Mouse (Mus musculus): ENCODE measurements around the gene B3gat3. TPM values are rescaled to one million over a fixed set of nuclear protein-coding genes. Genes with fewer than 3 reads are reported as not detected.
A peak's percentile ranks its signal among the peaks of the same experiment; 100 is the strongest.
"Not testable (repeated sequence)": the region's sequence is repeated elsewhere in the genome, so short reads cannot be mapped to it uniquely, and the experiment has no call there.

B3gat3 gene
- polyA plus RNA-seq, 1 experiment from 2014 or later: 33.3 TPM

DNA sequence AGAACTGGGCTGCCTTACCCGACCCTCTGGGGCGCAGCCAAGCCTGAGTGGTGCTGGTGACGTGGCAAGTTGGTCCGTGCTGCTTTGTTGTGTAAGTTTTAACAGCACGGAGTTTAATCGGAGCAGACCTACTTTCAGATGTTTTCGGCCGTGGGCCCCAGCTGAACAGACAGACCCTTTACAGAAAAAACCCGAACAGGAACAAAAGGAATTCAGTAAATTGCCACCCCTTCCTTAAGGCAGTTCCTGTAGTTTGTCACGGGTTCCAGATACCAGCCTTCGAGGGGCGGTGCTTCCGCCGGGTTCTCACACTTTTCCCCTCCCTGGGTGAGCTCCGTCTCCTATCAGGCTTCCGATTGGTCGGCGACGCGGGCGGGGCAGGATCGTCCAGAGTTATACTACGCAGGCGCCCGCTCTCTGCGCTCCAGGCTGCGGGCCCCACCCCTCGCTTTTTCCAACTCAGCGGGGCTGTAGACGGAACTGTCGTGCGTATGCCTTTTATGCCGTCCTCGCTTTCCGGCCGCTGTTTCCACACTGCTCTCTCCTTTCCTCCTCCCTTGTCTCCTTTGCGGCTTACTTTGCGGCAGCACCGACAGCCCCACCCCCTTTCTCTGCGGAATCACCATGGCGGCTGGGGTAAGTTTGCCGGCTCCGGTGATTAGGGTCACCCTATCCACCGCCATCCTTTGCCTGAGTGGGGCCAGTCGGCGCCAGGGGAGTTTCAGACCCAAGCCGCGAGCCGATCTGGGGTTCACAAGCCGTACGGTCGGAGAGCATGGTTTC is 46.6 kb downstream of the B3gat3 start, which contains the start of gene Eef1g:
Gene Eef1g (plus strand): TSS at position 452 of the 783 bp plus-strand sequence.
- peak within 1 kb of the TSS; percentile 73 for H3K4me2 ChIP-seq
- peaks cover 62% of the 10 kb centered on the region for H3K36me3 ChIP-seq
- peak within 1 kb of the TSS; percentile 73 for H3K9ac ChIP-seq
- H3K27me3 ChIP-seq: no peaks in the 10 kb centered on the region
- H3K9me3 ChIP-seq (replicated peaks): no peaks in the 10 kb centered on the region
- H3K4me3 ChIP-seq: peak within 1 kb of the TSS; percentile 80
- H3K4me1 ChIP-seq (replicated peaks): peaks cover 24% of the 10 kb centered on the region
- ATAC-seq (replicated peaks; ENCODE audit: insufficient number of reproducible peaks, insufficient read depth, low FRiP score, low read depth): peak; percentile 100
- peak within 1 kb of the TSS; percentile 91 for H3K27ac ChIP-seq
- under 1% methylated on average over 52 of the region's 52 CpGs for whole genome bisulfite sequencing

DNA sequence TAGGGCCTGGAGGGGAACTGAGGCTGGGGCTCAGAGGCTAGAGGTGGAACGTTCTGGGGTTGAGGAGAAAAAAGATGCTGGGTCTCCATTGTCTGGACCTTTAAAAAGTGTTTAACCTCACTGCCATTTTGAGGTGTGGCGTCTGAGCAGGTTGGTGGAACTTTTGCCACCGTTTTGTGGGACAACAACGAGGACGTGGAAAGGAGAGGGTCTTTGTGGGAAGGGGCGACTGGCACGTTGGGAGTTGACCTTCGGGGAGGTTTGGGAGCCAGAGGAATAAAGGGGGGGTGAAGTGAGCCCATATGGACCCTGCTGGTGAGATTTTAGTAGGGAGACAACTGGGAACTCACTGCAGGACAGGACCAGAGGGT is 47.2 kb downstream of the B3gat3 start:
- Histone ChIP-seq H3K27ac (peak overlapping the region; percentile 82), H3K9me3 (replicated peaks) (no peaks in the 10 kb centered on the region), H3K9ac (peak overlapping the region; percentile 73), H3K27me3 (no peaks in the 10 kb centered on the region), H3K4me1 (replicated peaks) (peaks cover 24% of the 10 kb centered on the region), H3K4me2 (peak overlapping the region; percentile 73), H3K36me3 (peaks cover 64% of the 10 kb centered on the region), H3K4me3 (peak overlapping the region; percentile 80)
- no peak for ATAC-seq (replicated peaks; ENCODE audit: insufficient number of reproducible peaks, insufficient read depth, low FRiP score, low read depth)
- WGBS: under 1% methylated on average over 8 of the region's 8 CpGs

GRCm38 (mm10) chr19:8967893-8968292 is 47.7 kb downstream of the B3gat3 start:
- Histone ChIP-seq H3K27ac (peak overlapping the region; percentile 82), H3K9me3 (replicated peaks) (no peaks in the 10 kb centered on the region), H3K27me3 (no peaks in the 10 kb centered on the region), H3K9ac (peak overlapping the region; percentile 73), H3K4me3 (peak overlapping the region; percentile 80), H3K4me1 (replicated peaks) (peaks cover 24% of the 10 kb centered on the region), H3K4me2 (peak overlapping the region; percentile 73), H3K36me3 (peaks cover 63% of the 10 kb centered on the region)
- no peak for ATAC-seq (replicated peaks; ENCODE audit: insufficient number of reproducible peaks, insufficient read depth, low FRiP score, low read depth)
- under 1% methylated on average over 9 of the region's 9 CpGs for WGBS

- H3K36me3 ChIP-seq: peaks cover 87% of the 10 kb centered on the region
- not testable (repeated sequence) for H3K9me3 ChIP-seq (replicated peaks); ATAC-seq (replicated peaks; ENCODE audit: insufficient number of reproducible peaks, insufficient read depth, low FRiP score, low read depth); H3K4me3 ChIP-seq; H3K27ac ChIP-seq; H3K9ac ChIP-seq; H3K4me2 ChIP-seq; H3K27me3 ChIP-seq
- H3K4me1 ChIP-seq (replicated peaks): peaks cover 22% of the 10 kb centered on the region
- WGBS: 87% methylated on average over 8 of the region's 8 CpGs
Measured at GRCm38 (mm10) chr19:8972491-8972890, 52.3 kb downstream of the B3gat3 start.

DNA sequence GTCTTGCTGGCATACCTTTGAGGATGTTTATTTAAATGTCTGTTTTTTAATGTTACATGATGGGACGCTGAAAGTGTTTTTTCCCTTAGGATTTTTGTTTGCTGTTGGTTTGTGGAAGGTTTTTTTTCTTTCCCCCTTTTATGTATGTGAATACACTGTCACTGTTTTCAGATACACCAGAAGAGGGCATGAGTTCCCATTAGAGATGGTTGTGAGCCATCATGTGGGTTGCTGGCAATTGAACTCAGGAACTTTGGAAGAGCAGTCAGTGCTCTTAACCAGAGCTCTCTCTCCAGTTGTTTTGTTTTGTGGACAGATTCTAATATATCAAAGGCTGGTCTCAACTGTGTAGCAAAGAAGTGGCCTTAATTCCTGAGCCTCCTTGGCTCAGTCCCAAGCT is 54.5 kb downstream of the B3gat3 start:
- Histone ChIP-seq H3K4me3 (no peak overlapping the region), H3K27me3 (no peaks in the 10 kb centered on the region), H3K9me3 (replicated peaks) (no peaks in the 10 kb centered on the region), H3K4me2 (no peak overlapping the region), H3K27ac (no peak overlapping the region), H3K9ac (no peak overlapping the region), H3K4me1 (replicated peaks) (0 out of 2 replicates have a peak, but pooled peaks cover 7% of the 10 kb centered on the region), H3K36me3 (peaks cover 96% of the 10 kb centered on the region)
- no peak for ATAC-seq (replicated peaks; ENCODE audit: insufficient number of reproducible peaks, insufficient read depth, low FRiP score, low read depth)
- 91% methylated on average over 1 of the region's 1 CpGs for WGBS

DNA sequence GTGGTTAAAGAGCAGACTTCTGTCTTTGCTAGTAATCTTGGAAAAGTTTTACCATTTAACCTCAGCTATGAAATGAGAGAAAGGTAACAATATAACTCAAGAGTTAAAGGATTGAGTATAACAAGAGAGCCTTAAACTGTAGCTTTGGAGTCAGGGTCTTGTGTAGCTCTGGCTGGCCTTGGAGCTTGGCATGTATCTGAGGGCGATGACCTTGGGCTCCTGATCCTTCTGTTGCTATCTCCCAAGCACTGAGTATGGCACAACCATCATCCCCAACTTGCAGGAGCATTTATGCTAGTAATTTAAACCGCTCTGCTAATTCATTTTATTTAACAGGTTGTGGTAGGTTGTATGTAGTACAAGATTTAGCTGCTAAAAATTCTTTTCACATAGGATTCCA is 55.3 kb downstream of the B3gat3 start:
- Histone ChIP-seq H3K36me3 (peaks cover 96% of the 10 kb centered on the region), H3K27me3 (no peaks in the 10 kb centered on the region), H3K4me1 (replicated peaks) (peaks cover 10% of the 10 kb centered on the region), H3K27ac (no peak overlapping the region), H3K4me3 (no peak overlapping the region), H3K9me3 (replicated peaks) (no peaks in the 10 kb centered on the region), H3K9ac (no peak overlapping the region), H3K4me2 (no peak overlapping the region)
- ATAC-seq (replicated peaks; ENCODE audit: insufficient number of reproducible peaks, insufficient read depth, low FRiP score, low read depth): no peak
- WGBS: 84% methylated on average over 2 of the region's 2 CpGs

DNA sequence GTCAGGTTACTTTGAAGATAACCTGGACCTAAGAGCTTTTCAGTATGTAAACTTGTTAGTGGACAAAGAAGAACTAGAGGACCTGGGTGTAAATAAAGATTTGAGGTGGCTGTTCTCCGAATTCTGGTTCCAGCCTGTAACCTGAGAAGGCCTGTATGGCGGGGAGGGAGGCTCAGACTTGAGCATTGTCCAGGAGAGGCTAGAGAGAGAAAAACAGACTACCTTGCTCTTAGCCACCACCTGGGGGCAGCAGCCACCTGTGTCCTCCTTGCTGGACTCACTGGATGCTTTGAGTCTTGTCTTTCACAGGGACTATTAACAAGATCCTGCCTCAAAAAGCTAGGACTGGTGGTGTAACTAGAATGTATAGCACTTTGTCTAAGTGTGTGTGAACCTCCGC is 56.4 kb downstream of the B3gat3 start:
- no peak overlapping the region for H3K9ac ChIP-seq
- ATAC-seq (replicated peaks; ENCODE audit: insufficient number of reproducible peaks, insufficient read depth, low FRiP score, low read depth): peak; percentile 76; the same call in 1 of the 2 replicates
- peaks cover 87% of the 10 kb centered on the region for H3K36me3 ChIP-seq
- H3K4me2 ChIP-seq: no peak overlapping the region
- 33% methylated on average over 3 of the region's 3 CpGs for WGBS
- no peaks in the 10 kb centered on the region for H3K9me3 ChIP-seq (replicated peaks)
- no peaks in the 10 kb centered on the region for H3K27me3 ChIP-seq
- no peak overlapping the region for H3K4me3 ChIP-seq
- peak overlapping the region; percentile 11; the same call in 1 of the 2 replicates for H3K27ac ChIP-seq
- peaks cover 20% of the 10 kb centered on the region for H3K4me1 ChIP-seq (replicated peaks)

Small RNA genes within 50 kb of the gene (microRNA-seq; reads per million reads assigned to microRNA genes)
- not detected for gene Mir5136

Other genes starting within 250 kb of the B3gat3 start
- gene Slc3a2, start 197.0 kb upstream of the B3gat3 start, polyA plus RNA-seq (2015; fragmentation: Nextera tagmentation; extraction: Ambion mirVana): 59.4 and 71.5 TPM in 2 replicates
- 42.8 and 59.3 TPM in 2 replicates for gene Wdr74, start 184.5 kb upstream of the B3gat3 start, polyA plus RNA-seq (2015; fragmentation: Nextera tagmentation; extraction: Ambion mirVana)
- gene 1700092M07Rik, start 179.7 kb upstream of the B3gat3 start, polyA plus RNA-seq (2015; fragmentation: Nextera tagmentation; extraction: Ambion mirVana): 0.69 and 1.9 TPM in 2 replicates
- 81.0 and 92.0 TPM in 2 replicates for gene Stx5a, start 179.0 kb upstream of the B3gat3 start, polyA plus RNA-seq (2015; fragmentation: Nextera tagmentation; extraction: Ambion mirVana)
- 100 and 132 TPM in 2 replicates for gene Nxf1, start 163.3 kb upstream of the B3gat3 start, polyA plus RNA-seq (2015; fragmentation: Nextera tagmentation; extraction: Ambion mirVana)
- gene Tmem223, start 149.4 kb upstream of the B3gat3 start, polyA plus RNA-seq (2015; fragmentation: Nextera tagmentation; extraction: Ambion mirVana): 154 and 157 TPM in 2 replicates
- 47.6 and 60.3 TPM in 2 replicates for gene Tmem179b, start 145.9 kb upstream of the B3gat3 start, polyA plus RNA-seq (2015; fragmentation: Nextera tagmentation; extraction: Ambion mirVana)
- gene Taf6l, start 134.0 kb upstream of the B3gat3 start, polyA plus RNA-seq (2015; fragmentation: Nextera tagmentation; extraction: Ambion mirVana): 15.4 and 18.8 TPM in 2 replicates
- 118 and 126 TPM in 2 replicates for gene Polr2g, start 121.8 kb upstream of the B3gat3 start, polyA plus RNA-seq (2015; fragmentation: Nextera tagmentation; extraction: Ambion mirVana)
- 3.5 and 3.8 TPM in 2 replicates for gene Zbtb3, start 117.8 kb upstream of the B3gat3 start, polyA plus RNA-seq (2015; fragmentation: Nextera tagmentation; extraction: Ambion mirVana)
- 30.9 and 36.2 TPM in 2 replicates for gene Ttc9c, start 101.0 kb upstream of the B3gat3 start, polyA plus RNA-seq (2015; fragmentation: Nextera tagmentation; extraction: Ambion mirVana)
- gene Hnrnpul2, start 100.4 kb upstream of the B3gat3 start, polyA plus RNA-seq (2015; fragmentation: Nextera tagmentation; extraction: Ambion mirVana): 2.6 and 3.1 TPM in 2 replicates
- 0.36 TPM in 1 of 2 replicates, not detected in the other for gene AC129217.1, start 90.6 kb upstream of the B3gat3 start, polyA plus RNA-seq (2015; fragmentation: Nextera tagmentation; extraction: Ambion mirVana)
- gene Bscl2, start 82.9 kb upstream of the B3gat3 start, polyA plus RNA-seq (2015; fragmentation: Nextera tagmentation; extraction: Ambion mirVana): 36.4 and 47.0 TPM in 2 replicates
- 1.3 and 5.0 TPM in 2 replicates for gene Gng3, start 81.2 kb upstream of the B3gat3 start, polyA plus RNA-seq (2015; fragmentation: Nextera tagmentation; extraction: Ambion mirVana)
- 1.8 and 2.4 TPM in 2 replicates for gene Lrrn4cl, start 69.6 kb upstream of the B3gat3 start, polyA plus RNA-seq (2015; fragmentation: Nextera tagmentation; extraction: Ambion mirVana)
- gene Ubxn1, start 48.9 kb upstream of the B3gat3 start, polyA plus RNA-seq (2015; fragmentation: Nextera tagmentation; extraction: Ambion mirVana): 120 and 127 TPM in 2 replicates
- 54.8 and 63.4 TPM in 2 replicates for gene Uqcc3, start 39.5 kb upstream of the B3gat3 start, polyA plus RNA-seq (2015; fragmentation: Nextera tagmentation; extraction: Ambion mirVana)
- 35.8 and 44.8 TPM in 2 replicates for gene Lbhd1, start 36.6 kb upstream of the B3gat3 start, polyA plus RNA-seq (2015; fragmentation: Nextera tagmentation; extraction: Ambion mirVana)
- not detected in 2 replicates for gene Gm49403, start 36.4 kb upstream of the B3gat3 start, polyA plus RNA-seq (2015; fragmentation: Nextera tagmentation; extraction: Ambion mirVana)
- 44.7 and 51.9 TPM in 2 replicates for gene 1810009A15Rik, start 31.5 kb upstream of the B3gat3 start, polyA plus RNA-seq (2015; fragmentation: Nextera tagmentation; extraction: Ambion mirVana)
- gene Gm49416, start 31.4 kb upstream of the B3gat3 start, polyA plus RNA-seq (2015; fragmentation: Nextera tagmentation; extraction: Ambion mirVana): not detected in 2 replicates
- gene Ints5, start 27.4 kb upstream of the B3gat3 start, polyA plus RNA-seq (2015; fragmentation: Nextera tagmentation; extraction: Ambion mirVana): 21.2 and 29.4 TPM in 2 replicates
- 50.0 and 67.9 TPM in 2 replicates for gene Ganab, start 22.3 kb upstream of the B3gat3 start, polyA plus RNA-seq (2015; fragmentation: Nextera tagmentation; extraction: Ambion mirVana)
- 1.9 and 2.3 TPM in 2 replicates for gene Rom1, start 9.0 kb downstream of the B3gat3 start, polyA plus RNA-seq (2015; fragmentation: Nextera tagmentation; extraction: Ambion mirVana)
- 12.7 and 21.9 TPM in 2 replicates for gene Eml3, start 9.2 kb downstream of the B3gat3 start, polyA plus RNA-seq (2015; fragmentation: Nextera tagmentation; extraction: Ambion mirVana)
- 74.2 and 99.5 TPM in 2 replicates for gene Mta2, start 21.5 kb downstream of the B3gat3 start, polyA plus RNA-seq (2015; fragmentation: Nextera tagmentation; extraction: Ambion mirVana)
- 13.7 and 19.4 TPM in 2 replicates for gene Tut1, start 33.5 kb downstream of the B3gat3 start, polyA plus RNA-seq (2015; fragmentation: Nextera tagmentation; extraction: Ambion mirVana)
- 216 and 256 TPM in 2 replicates for gene Eef1g, start 46.7 kb downstream of the B3gat3 start, polyA plus RNA-seq (2015; fragmentation: Nextera tagmentation; extraction: Ambion mirVana)
- gene Ahnak, start 68.9 kb downstream of the B3gat3 start, polyA plus RNA-seq (2015; fragmentation: Nextera tagmentation; extraction: Ambion mirVana): 31.4 and 38.4 TPM in 2 replicates
- 0.30 and 0.44 TPM in 2 replicates for gene Scgb1a1, start 167.6 kb downstream of the B3gat3 start, polyA plus RNA-seq (2015; fragmentation: Nextera tagmentation; extraction: Ambion mirVana)
- gene Asrgl1, start 215.3 kb downstream of the B3gat3 start, polyA plus RNA-seq (2015; fragmentation: Nextera tagmentation; extraction: Ambion mirVana): 15.4 and 16.1 TPM in 2 replicates

Data from heart, embryonic 15.5 days (tissue).